Mouse (Mus musculus) forebrain, embryonic 11.5 days (tissue): ENCODE measurements around the gene Cbr4. TPM values are rescaled to one million over a fixed set of nuclear protein-coding genes. Genes with fewer than 3 reads are reported as not detected.

Experiments used
- ATAC-seq: fragments of 200-750 bp; cut with Nextera tagmentation; replicated peaks from 2 replicates; pipeline ENCODE4 v1.8.0; 2017; ENCODE audit warnings: moderate TSS enrichment; ENCODE audit not compliant: low FRiP score
- DNase-seq: peaks from one replicate; pipeline ENCODE4 v3.0.0-alpha.2; 2017; ENCODE audit warnings: low spot score
- H3K27ac ChIP-seq: fragments of 300-500 bp; sonication (generic); 2 replicates; pipeline ENCODE4 v1.5.1; 2014; ENCODE audit warnings: low read depth, low read length
- H3K27me3 ChIP-seq: fragments of 300-500 bp; sonication (generic); 2 replicates; pipeline ENCODE4 v1.6.1; 2014; ENCODE audit warnings: mild to moderate bottlenecking, low read length, mixed read lengths; ENCODE audit not compliant: control insufficient read depth, insufficient read depth
- H3K36me3 ChIP-seq: fragments of 300-500 bp; sonication (generic); 2 replicates; pipeline ENCODE4 v1.6.1; 2014; ENCODE audit warnings: mild to moderate bottlenecking, low read length, moderate library complexity, mixed read lengths; ENCODE audit not compliant: control insufficient read depth, insufficient read depth
- H3K4me1 ChIP-seq: fragments of 300-500 bp; sonication (generic); replicated peaks from 2 replicates; pipeline ENCODE4 v1.6.1; 2014; ENCODE audit warnings: low read length, mixed read lengths; ENCODE audit not compliant: control insufficient read depth, insufficient read depth
- H3K4me2 ChIP-seq: fragments of 300-500 bp; sonication (generic); 2 replicates; pipeline ENCODE4 v1.6.1; 2014; ENCODE audit warnings: low read depth, mild to moderate bottlenecking, low read length, moderate library complexity, mixed read lengths; ENCODE audit not compliant: severe bottlenecking
- H3K4me3 ChIP-seq: fragments of 300-500 bp; sonication (generic); 2 replicates; pipeline ENCODE4 v1.5.1; 2014; ENCODE audit warnings: low read depth, low read length
- H3K9ac ChIP-seq: fragments of 300-500 bp; sonication (generic); 2 replicates; pipeline ENCODE4 v1.6.1; 2014; ENCODE audit warnings: low read length
- H3K9me3 ChIP-seq: fragments of 300-500 bp; sonication (generic); 2 replicates; pipeline ENCODE4 v1.6.1; 2016; ENCODE audit warnings: low read length, mixed read lengths; ENCODE audit not compliant: control insufficient read depth
- WGBS: fragments of 180-500 bp; shearing (Covaris S2); extraction: QIAGEN DNeasy Blood & Tissue Kit; methylation state at CpG from one replicate; pipeline ENCODE4 v1.1.7; 2014; 5-methylcytosine and 5-hydroxymethylcytosine counted together
- polyA plus RNA-seq: library from polyadenylated mRNA; unstranded; fragments of >200 nt; fragmentation: Nextera tagmentation; extraction: Ambion mirVana; gene quantifications from 2 replicates; pipeline ENCODE4 v1.2.1, GENCODE M21; 2014

Gene Cbr4
- polyA plus RNA-seq, 1 experiment from 2014 or later, result 27.9 TPM

DNA sequence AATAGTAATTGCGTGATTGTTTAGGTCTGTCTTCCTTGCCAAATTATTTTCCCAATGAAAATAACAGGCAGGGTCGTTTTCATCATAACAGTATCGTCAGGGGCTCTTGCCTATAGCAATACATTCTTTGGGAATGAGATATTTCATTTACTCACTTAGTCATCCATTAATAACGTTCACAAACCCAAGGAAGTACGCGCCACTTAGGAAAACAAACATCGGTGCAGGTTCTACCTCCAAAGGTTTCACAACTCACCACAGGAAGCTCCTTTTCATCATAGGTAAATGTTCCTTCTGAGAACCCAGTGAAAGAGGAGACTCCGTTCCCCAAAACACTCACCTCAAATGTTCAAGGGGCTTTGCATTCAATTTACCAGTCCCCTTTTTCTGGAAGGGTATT lies 8.7 kb upstream of the Cbr4 start:
- H3K27me3 ChIP-seq, result no peaks in the 10 kb centered on the region
- H3K9me3 ChIP-seq, result no peaks in the 10 kb centered on the region
- ATAC-seq (no peak), DNase-seq (no peak)
- H3K9ac ChIP-seq, result no peak overlapping the region
- H3K4me2 ChIP-seq, result no peak overlapping the region
- H3K36me3 ChIP-seq, result no peaks in the 10 kb centered on the region
- no peaks in the 10 kb centered on the region for H3K4me1 ChIP-seq
- H3K4me3 ChIP-seq, result no peak overlapping the region
- H3K27ac ChIP-seq, result no peak overlapping the region
- WGBS, result 76% methylated on average over 8 of the region's 8 CpGs

DNA sequence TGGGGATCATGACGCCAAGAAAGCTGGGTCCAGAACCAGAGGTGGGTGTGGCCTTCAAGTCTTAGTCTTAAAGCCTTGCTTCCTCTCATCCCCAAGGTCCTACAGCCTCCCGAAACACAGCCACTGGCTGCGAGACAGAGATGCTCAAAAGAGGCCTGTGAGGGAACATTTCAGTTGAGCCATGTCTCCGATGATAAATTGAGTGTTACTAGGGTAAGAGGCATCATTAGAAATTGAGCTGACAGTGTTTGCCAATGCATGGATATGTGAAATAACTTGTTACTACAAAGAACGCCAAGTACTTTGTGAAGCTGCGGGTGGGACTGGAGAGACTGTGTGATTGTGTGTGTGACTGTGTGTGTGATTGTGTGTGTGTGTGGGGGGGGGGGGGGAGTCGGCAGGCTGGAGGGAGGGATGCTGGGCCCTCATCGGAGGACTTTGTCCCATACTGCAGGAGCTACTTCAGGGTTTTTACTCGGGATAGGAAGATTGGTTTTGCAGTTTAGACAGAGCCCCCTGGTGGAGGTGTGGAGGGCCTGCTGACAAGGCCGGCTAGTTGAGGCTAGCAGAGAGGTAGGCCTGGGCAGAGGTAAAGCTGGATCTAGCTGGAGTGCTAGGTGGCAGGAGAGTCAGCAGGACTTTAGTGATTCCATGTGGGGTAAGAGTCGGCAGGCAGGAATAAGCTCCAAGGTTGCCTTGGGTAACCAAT lies 7.9 kb upstream of the Cbr4 start:
- no peak overlapping the region for H3K27ac ChIP-seq
- 57% methylated on average over 10 of the region's 11 CpGs for WGBS

GRCm38 (mm10) chr8:61480260-61480967 lies 7.1 kb upstream of the Cbr4 start:
- Histone ChIP-seq H3K9ac (no peak overlapping the region), H3K4me1 (no peaks in the 10 kb centered on the region), H3K9me3 (no peaks in the 10 kb centered on the region), H3K27ac (no peak overlapping the region), H3K4me2 (no peak overlapping the region), H3K36me3 (no peaks in the 10 kb centered on the region), H3K27me3 (no peaks in the 10 kb centered on the region), H3K4me3 (no peak overlapping the region)
- 84% methylated on average over 14 of the region's 14 CpGs for WGBS
- DNase-seq (no peak), ATAC-seq (peak; percentile 53; the same call in 1 of the 2 replicates)

More for the DNA sequence above, 7.9 kb upstream of the Cbr4 start:
- Histone ChIP-seq H3K27me3 (no peaks in the 10 kb centered on the region), H3K4me2 (no peak overlapping the region), H3K4me3 (no peak overlapping the region), H3K36me3 (no peaks in the 10 kb centered on the region), H3K9ac (no peak overlapping the region), H3K4me1 (no peaks in the 10 kb centered on the region), H3K9me3 (no peaks in the 10 kb centered on the region)
- ATAC-seq, result peak; percentile 66
- DNase-seq, result peak; percentile 63

DNA sequence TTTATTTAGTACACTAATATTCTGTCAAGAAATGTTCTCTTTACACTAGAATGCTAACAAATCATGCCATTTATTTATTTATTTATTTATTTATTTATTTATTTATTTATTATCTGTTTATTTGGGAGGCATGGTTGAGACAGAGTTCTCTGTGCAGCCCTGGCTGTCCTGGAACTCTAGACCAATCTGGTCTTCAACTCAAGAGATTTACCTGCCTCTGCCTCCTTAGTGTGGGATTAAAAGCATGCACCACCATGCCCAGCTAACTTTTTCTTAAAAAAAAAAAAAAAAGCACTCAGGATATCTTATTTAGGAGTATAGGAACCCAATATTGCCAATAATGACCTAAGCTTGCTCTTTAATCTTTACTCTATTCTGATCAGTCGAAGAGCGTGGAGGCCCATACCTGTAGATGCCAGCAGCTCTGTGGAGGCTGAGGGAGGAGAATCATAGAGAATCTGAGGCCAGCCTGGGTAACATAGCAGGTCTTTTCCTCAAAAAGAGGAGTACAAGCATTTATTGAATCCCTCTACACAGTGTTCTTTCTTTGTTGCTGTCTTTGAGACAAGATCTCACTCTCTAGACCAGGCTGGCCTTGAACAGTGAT lies 508 bp upstream of the Cbr4 start:
- Histone ChIP-seq H3K9me3 (no peaks in the 10 kb centered on the region), H3K27ac (no peak overlapping the region), H3K4me2 (no peak overlapping the region), H3K4me1 (no peaks in the 10 kb centered on the region), H3K27me3 (no peaks in the 10 kb centered on the region), H3K36me3 (no peaks in the 10 kb centered on the region), H3K9ac (no peak overlapping the region), H3K4me3 (no peak overlapping the region)
- ATAC-seq (peak; percentile 53; the same call in 1 of the 2 replicates), DNase-seq (no peak)
- 97% methylated on average over 2 of the region's 2 CpGs for WGBS

GRCm38 (mm10) chr8:61488631-61489030 lies 1.1 kb downstream of the Cbr4 start:
- ATAC-seq (no peak), DNase-seq (no peak)
- Histone ChIP-seq H3K27me3 (no peaks in the 10 kb centered on the region), H3K36me3 (no peaks in the 10 kb centered on the region), H3K27ac (no peak overlapping the region), H3K4me1 (no peaks in the 10 kb centered on the region), H3K9ac (peak overlapping the region; percentile 72), H3K9me3 (no peaks in the 10 kb centered on the region), H3K4me2 (peak overlapping the region; percentile 65), H3K4me3 (no peak overlapping the region)
- 87% methylated on average over 8 of the region's 8 CpGs for WGBS

GRCm38 (mm10) chr8:61497110-61497509 lies 9.6 kb downstream of the Cbr4 start:
- H3K9ac ChIP-seq, result no peak overlapping the region
- H3K36me3 ChIP-seq, result peaks cover 2% of the 10 kb centered on the region; the same call in 1 of the 2 replicates
- H3K4me2 ChIP-seq, result no peak overlapping the region
- H3K9me3 ChIP-seq, result no peaks in the 10 kb centered on the region
- H3K27me3 ChIP-seq, result no peaks in the 10 kb centered on the region
- ATAC-seq, result no peak
- WGBS, result 84% methylated on average over 4 of the region's 4 CpGs
- no peak for DNase-seq
- no peaks in the 10 kb centered on the region for H3K4me1 ChIP-seq
- H3K4me3 ChIP-seq, result no peak overlapping the region
- H3K27ac ChIP-seq, result no peak overlapping the region

GRCm38 (mm10) chr8:61499035-61499434 lies 11.5 kb downstream of the Cbr4 start:
- H3K27me3 ChIP-seq, result no peaks in the 10 kb centered on the region

GRCm38 (mm10) chr8:61500914-61501313 lies 13.4 kb downstream of the Cbr4 start:
- H3K4me3 ChIP-seq, result no peak overlapping the region
- H3K27me3 ChIP-seq, result no peaks in the 10 kb centered on the region
- H3K36me3 ChIP-seq, result no peaks in the 10 kb centered on the region
- no peaks in the 10 kb centered on the region for H3K9me3 ChIP-seq
- no peak overlapping the region for H3K9ac ChIP-seq
- no peak overlapping the region for H3K4me2 ChIP-seq
- no peak overlapping the region for H3K27ac ChIP-seq
- H3K4me1 ChIP-seq, result no peaks in the 10 kb centered on the region
- WGBS, result 90% methylated on average over 3 of the region's 3 CpGs
- DNase-seq, result no peak
- no peak for ATAC-seq

More at GRCm38 (mm10) chr8:61499035-61499434, 11.5 kb downstream of the Cbr4 start:
- 67% methylated on average over 4 of the region's 4 CpGs for WGBS
- H3K27ac ChIP-seq, result no peak overlapping the region
- H3K4me2 ChIP-seq, result no peak overlapping the region
- ATAC-seq (no peak; the same call in 1 of the 2 replicates), DNase-seq (no peak)
- no peak overlapping the region for H3K9ac ChIP-seq
- no peaks in the 10 kb centered on the region for H3K9me3 ChIP-seq
- H3K4me1 ChIP-seq, result no peaks in the 10 kb centered on the region
- peaks cover 2% of the 10 kb centered on the region; the same call in 1 of the 2 replicates for H3K36me3 ChIP-seq
- H3K4me3 ChIP-seq, result no peak overlapping the region
